Mouse (Mus musculus): ENCODE results near the gene 3110082I17Rik.

The 3110082I17Rik gene

GRCm38 (mm10) chr5:139417480-139417879 is 42.8 kb downstream of the 3110082I17Rik start:
- no peak for DNase-seq

- DNase-seq = no peak
These were observed 43.4 kb downstream of the 3110082I17Rik start for GRCm38 (mm10) chr5:139416942-139417341.

GRCm38 (mm10) chr5:139415001-139415400 is 45.3 kb downstream of the 3110082I17Rik start:
- DNase-seq = no peak

- no peak for DNase-seq
These were observed 46.8 kb downstream of the 3110082I17Rik start for GRCm38 (mm10) chr5:139413545-139413944.

GRCm38 (mm10) chr5:139411665-139412314 is 48.5 kb downstream of the 3110082I17Rik start:
- no peak for DNase-seq

- no peak for DNase-seq
These were observed 49.2 kb downstream of the 3110082I17Rik start for GRCm38 (mm10) chr5:139411117-139411516.

GRCm38 (mm10) chr5:139410056-139410455 is 50.3 kb downstream of the 3110082I17Rik start:
- DNase-seq = no peak

- peak; percentile 62 for DNase-seq
These were observed 50.9 kb downstream of the 3110082I17Rik start for GRCm38 (mm10) chr5:139409412-139409811.

GRCm38 (mm10) chr5:139408511-139408910 is 51.8 kb downstream of the 3110082I17Rik start:
- no peak for DNase-seq

- DNase-seq = no peak
These were observed 53.0 kb downstream of the 3110082I17Rik start for GRCm38 (mm10) chr5:139407121-139407885.

- DNase-seq = no peak
These were observed 54.4 kb downstream of the 3110082I17Rik start for GRCm38 (mm10) chr5:139405953-139406352.

- DNase-seq = peak; percentile 45
These were observed 54.8 kb downstream of the 3110082I17Rik start for GRCm38 (mm10) chr5:139405478-139405877.

GRCm38 (mm10) chr5:139404801-139405401 is 55.4 kb downstream of the 3110082I17Rik start, which contains the start of gene C130050O18Rik:
Gene C130050O18Rik (plus strand): TSS chr5:139405280.
- no peak for DNase-seq

- no peak for DNase-seq
These were observed 56.6 kb downstream of the 3110082I17Rik start for GRCm38 (mm10) chr5:139403692-139404260.

GRCm38 (mm10) chr5:139402106-139402505 is 58.2 kb downstream of the 3110082I17Rik start:
- no peak for DNase-seq

GRCm38 (mm10) chr5:139399991-139400390 is 60.3 kb downstream of the 3110082I17Rik start:
- DNase-seq = no peak

- no peak for DNase-seq
These were observed 61.5 kb downstream of the 3110082I17Rik start for GRCm38 (mm10) chr5:139398786-139399185.

- peak; percentile 94 for DNase-seq
These were observed 62.2 kb downstream of the 3110082I17Rik start for GRCm38 (mm10) chr5:139397959-139398753.

GRCm38 (mm10) chr5:139397359-139397916 is 62.9 kb downstream of the 3110082I17Rik start:
- DNase-seq = no peak

- no peak for DNase-seq
These were observed 64.8 kb downstream of the 3110082I17Rik start for GRCm38 (mm10) chr5:139395528-139395927.

- DNase-seq = no peak
These were observed 65.9 kb downstream of the 3110082I17Rik start for GRCm38 (mm10) chr5:139394399-139394798.

- no peak for DNase-seq
These were observed 67.1 kb downstream of the 3110082I17Rik start for GRCm38 (mm10) chr5:139393197-139393588.

Data from kidney, postnatal 14 days (tissue).